Mouse (Mus musculus) forebrain, embryonic 12.5 days (tissue): ENCODE measurements around the gene Ccdc157. TPM values are rescaled to one million over a fixed set of nuclear protein-coding genes. Genes with fewer than 3 reads are reported as not detected.
"Not testable (repeated sequence)": the region's sequence is repeated elsewhere in the genome, so short reads cannot be mapped to it uniquely, and the experiment has no call there.

Experiments
- ATAC-seq: fragments of 200-750 bp; cut with Nextera tagmentation; 2 replicates; pipeline ENCODE4 v1.8.0; 2017; ENCODE audit warnings: moderate TSS enrichment; ENCODE audit not compliant: low FRiP score
- H3K27ac ChIP-seq: fragments of 300-500 bp; sonication (generic); 2 replicates; pipeline ENCODE4 v1.5.1; 2016; ENCODE audit warnings: mild to moderate bottlenecking
- H3K27me3 ChIP-seq: fragments of 300-500 bp; sonication (generic); 2 replicates; pipeline ENCODE4 v1.6.1; 2016; ENCODE audit warnings: mild to moderate bottlenecking
- H3K36me3 ChIP-seq: fragments of 300-500 bp; sonication (generic); replicated peaks from 2 replicates; pipeline ENCODE4 v1.6.1; 2016; ENCODE audit warnings: mild to moderate bottlenecking
- H3K4me1 ChIP-seq: fragments of 300-500 bp; sonication (generic); 2 replicates; pipeline ENCODE4 v1.6.1; 2016
- H3K4me2 ChIP-seq: fragments of 300-500 bp; sonication (generic); 2 replicates; pipeline ENCODE4 v1.6.1; 2016; ENCODE audit warnings: mild to moderate bottlenecking, moderate library complexity
- H3K4me3 ChIP-seq: fragments of 300-500 bp; sonication (generic); replicated peaks from 2 replicates; pipeline ENCODE4 v1.5.1; 2016; ENCODE audit warnings: mild to moderate bottlenecking
- H3K9ac ChIP-seq: fragments of 300-500 bp; sonication (generic); 2 replicates; pipeline ENCODE4 v1.6.1; 2016; ENCODE audit warnings: mild to moderate bottlenecking
- H3K9me3 ChIP-seq: fragments of 300-500 bp; sonication (generic); 2 replicates; pipeline ENCODE4 v1.6.1; 2016
- WGBS: fragments of 180-500 bp; shearing (Covaris S2); methylation state at CpG from one replicate; pipeline ENCODE4 v1.1.7; 2016; 5-methylcytosine and 5-hydroxymethylcytosine counted together
- polyA plus RNA-seq: library from polyadenylated mRNA; unstranded; fragments of >200 nt; fragmentation: Nextera tagmentation; extraction: Ambion mirVana; gene quantifications from 2 replicates; pipeline ENCODE4 v1.2.1, GENCODE M21; 2016

Ccdc157 gene
- polyA plus RNA-seq, 1 experiment from 2014 or later = 7.4 TPM

GRCm38 (mm10) chr11:4107901-4108300, 52.2 kb downstream of the Ccdc157 start:
- 95% methylated on average over 6 of the region's 6 CpGs for WGBS
- H3K27me3 ChIP-seq, H3K36me3 ChIP-seq, H3K4me3 ChIP-seq, ATAC-seq, H3K9me3 ChIP-seq, H3K9ac ChIP-seq, H3K4me1 ChIP-seq, H3K4me2 ChIP-seq, H3K27ac ChIP-seq: not testable (repeated sequence)

GRCm38 (mm10) chr11:4105444-4105843, 54.6 kb downstream of the Ccdc157 start:
- WGBS = 82% methylated on average over 6 of the region's 6 CpGs

GRCm38 (mm10) chr11:4104989-4105388, 55.1 kb downstream of the Ccdc157 start:
- no peak overlapping the region for H3K9ac ChIP-seq
- H3K36me3 ChIP-seq = no peaks in the 10 kb centered on the region
- no peaks in the 10 kb centered on the region for H3K27me3 ChIP-seq
- H3K4me3 ChIP-seq = no peak overlapping the region
- H3K27ac ChIP-seq = no peak overlapping the region
- 85% methylated on average over 5 of the region's 5 CpGs for WGBS
- H3K4me1 ChIP-seq = no peaks in the 10 kb centered on the region
- no peak overlapping the region for H3K4me2 ChIP-seq
- no peaks in the 10 kb centered on the region for H3K9me3 ChIP-seq
- ATAC-seq = no peak

More at GRCm38 (mm10) chr11:4105444-4105843, 54.6 kb downstream of the Ccdc157 start:
- ATAC-seq = no peak
- no peaks in the 10 kb centered on the region for H3K9me3 ChIP-seq
- H3K9ac ChIP-seq = no peak overlapping the region
- H3K27me3 ChIP-seq = no peaks in the 10 kb centered on the region
- H3K4me3 ChIP-seq = no peak overlapping the region
- no peak overlapping the region for H3K4me2 ChIP-seq
- H3K36me3 ChIP-seq = no peaks in the 10 kb centered on the region
- H3K4me1 ChIP-seq = no peaks in the 10 kb centered on the region
- H3K27ac ChIP-seq = no peak overlapping the region

GRCm38 (mm10) chr11:4103522-4103921, 56.6 kb downstream of the Ccdc157 start:
- Histone ChIP-seq H3K4me2 (no peak overlapping the region), H3K9ac (no peak overlapping the region; the same call in 1 of the 2 replicates), H3K4me1 (no peaks in the 10 kb centered on the region), H3K27ac (no peak overlapping the region), H3K4me3 (no peak overlapping the region), H3K9me3 (no peaks in the 10 kb centered on the region), H3K27me3 (no peaks in the 10 kb centered on the region), H3K36me3 (no peaks in the 10 kb centered on the region)
- WGBS = 84% methylated on average over 14 of the region's 14 CpGs
- no peak for ATAC-seq

- 96% methylated on average over 5 of the region's 5 CpGs for WGBS
- no peak for ATAC-seq
- Histone ChIP-seq H3K4me3 (no peak overlapping the region), H3K9ac (no peak overlapping the region), H3K4me2 (no peak overlapping the region), H3K27ac (no peak overlapping the region), H3K27me3 (no peaks in the 10 kb centered on the region), H3K36me3 (no peaks in the 10 kb centered on the region), H3K4me1 (peaks cover 8% of the 10 kb centered on the region), H3K9me3 (no peaks in the 10 kb centered on the region)
These were observed 58.2 kb downstream of the Ccdc157 start for GRCm38 (mm10) chr11:4101851-4102250.

GRCm38 (mm10) chr11:4099447-4099846, 60.6 kb downstream of the Ccdc157 start:
- H3K4me2 ChIP-seq = no peak overlapping the region
- H3K27ac ChIP-seq = no peak overlapping the region
- no peaks in the 10 kb centered on the region for H3K36me3 ChIP-seq
- H3K9ac ChIP-seq = no peak overlapping the region
- no peak overlapping the region for H3K4me3 ChIP-seq
- peaks cover 26% of the 10 kb centered on the region for H3K4me1 ChIP-seq
- no peaks in the 10 kb centered on the region for H3K27me3 ChIP-seq
- WGBS = 76% methylated on average over 3 of the region's 3 CpGs
- no peak for ATAC-seq
- H3K9me3 ChIP-seq = no peaks in the 10 kb centered on the region

GRCm38 (mm10) chr11:4098816-4099215, 61.3 kb downstream of the Ccdc157 start:
- no peak overlapping the region for H3K9ac ChIP-seq
- H3K9me3 ChIP-seq = no peaks in the 10 kb centered on the region
- no peak for ATAC-seq
- peaks cover 32% of the 10 kb centered on the region for H3K4me1 ChIP-seq
- 72% methylated on average over 7 of the region's 7 CpGs for WGBS
- H3K4me3 ChIP-seq = no peak overlapping the region
- H3K27ac ChIP-seq = no peak overlapping the region
- H3K27me3 ChIP-seq = no peaks in the 10 kb centered on the region
- H3K4me2 ChIP-seq = no peak overlapping the region
- no peaks in the 10 kb centered on the region for H3K36me3 ChIP-seq

GRCm38 (mm10) chr11:4098120-4098519, 62.0 kb downstream of the Ccdc157 start:
- H3K4me3 ChIP-seq = no peak overlapping the region
- H3K27me3 ChIP-seq = no peaks in the 10 kb centered on the region
- no peak overlapping the region for H3K4me2 ChIP-seq
- H3K27ac ChIP-seq = no peak overlapping the region
- H3K4me1 ChIP-seq = peaks cover 32% of the 10 kb centered on the region
- no peak for ATAC-seq
- WGBS = 67% methylated on average over 8 of the region's 8 CpGs
- no peaks in the 10 kb centered on the region for H3K9me3 ChIP-seq
- no peak overlapping the region for H3K9ac ChIP-seq
- H3K36me3 ChIP-seq = no peaks in the 10 kb centered on the region

- H3K36me3 ChIP-seq = peaks cover under 1% of the 10 kb centered on the region; the same call in 1 of the 2 replicates
- 24% methylated on average over 10 of the region's 10 CpGs for WGBS
- peak; percentile 49 for ATAC-seq
- H3K27me3 ChIP-seq = no peaks in the 10 kb centered on the region
- H3K27ac ChIP-seq = peak overlapping the region; percentile 82
- peak overlapping the region; percentile 81 for H3K4me2 ChIP-seq
- H3K9me3 ChIP-seq = no peaks in the 10 kb centered on the region
- peak overlapping the region; percentile 74 for H3K9ac ChIP-seq
- peaks cover 32% of the 10 kb centered on the region for H3K4me1 ChIP-seq
- peak overlapping the region; percentile 58 for H3K4me3 ChIP-seq
These were observed 62.9 kb downstream of the Ccdc157 start for GRCm38 (mm10) chr11:4097091-4097621.

- Histone ChIP-seq H3K4me2 (peak overlapping the region; percentile 81), H3K27ac (peak overlapping the region; percentile 82), H3K9ac (peak overlapping the region; percentile 74), H3K27me3 (no peaks in the 10 kb centered on the region), H3K4me1 (peaks cover 32% of the 10 kb centered on the region), H3K9me3 (no peaks in the 10 kb centered on the region), H3K36me3 (peaks cover 9% of the 10 kb centered on the region), H3K4me3 (peak overlapping the region; percentile 58)
- 3% methylated on average over 45 of the region's 45 CpGs for WGBS
- ATAC-seq = peak; percentile 96
These were observed 63.8 kb downstream of the Ccdc157 start for GRCm38 (mm10) chr11:4096054-4096984.

- H3K27me3 ChIP-seq = no peaks in the 10 kb centered on the region
- peak within 1 kb of the TSS; percentile 56 for H3K9ac ChIP-seq
- ATAC-seq = no peak
- H3K9me3 ChIP-seq = no peaks in the 10 kb centered on the region
- H3K4me3 ChIP-seq = peak within 1 kb of the TSS; percentile 58
- 6% methylated on average over 33 of the region's 34 CpGs for WGBS
- peak within 1 kb of the TSS; percentile 67 for H3K27ac ChIP-seq
- peak within 1 kb of the TSS; percentile 81 for H3K4me2 ChIP-seq
- H3K4me1 ChIP-seq = peaks cover 32% of the 10 kb centered on the region
- H3K36me3 ChIP-seq = peaks cover 16% of the 10 kb centered on the region
These were observed 64.7 kb downstream of the Ccdc157 start, which contains the start of gene Mtfp1 for GRCm38 (mm10) chr11:4095171-4096053. Gene Mtfp1 (minus strand): TSS chr11:4095445.
